Mouse (Mus musculus) bone marrow macrophage, adult 2 months (primary cell): ENCODE results near the gene Mafg.

Experiments
- CTCF ChIP-seq: IDR thresholded peaks from 2 replicates; pipeline ENCODE4 v1.5.1; 2012; ENCODE audit warnings: low read depth, mild to moderate bottlenecking, low read length, moderate library complexity
- POLR2A ChIP-seq: IDR thresholded peaks from 2 replicates; pipeline ENCODE4 v1.6.1; 2012; ENCODE audit warnings: mild to moderate bottlenecking, low read depth, low read length, borderline replicate concordance

- TF ChIP-seq CTCF (no peak), POLR2A (no peak)
These were observed 40.3 kb upstream of the Mafg start for GRCm38 (mm10) chr11:120673594-120674122.
